Mouse (Mus musculus) limb, embryonic 11.5 days (tissue): ENCODE results near the gene Pbld1. TPM values are rescaled to one million over a fixed set of nuclear protein-coding genes. Genes with fewer than 3 reads are reported as not detected.

ENCODE experiments used
- ATAC-seq: fragments of 200-750 bp; cut with Nextera tagmentation; 2 replicates; pipeline ENCODE4 v1.8.0; 2017; ENCODE audit warnings: low read depth; ENCODE audit not compliant: insufficient number of reproducible peaks, low FRiP score, low TSS enrichment
- DNase-seq: peaks from one replicate; pipeline ENCODE4 v3.0.0-alpha.2; 2015; ENCODE audit warnings: low spot score
- H3K27ac ChIP-seq: fragments of 300-500 bp; sonication (generic); replicated peaks from 2 replicates; pipeline ENCODE4 v1.5.1; 2014; ENCODE audit warnings: low read depth, mild to moderate bottlenecking, low read length
- H3K27me3 ChIP-seq: fragments of 300-500 bp; sonication (generic); 2 replicates; pipeline ENCODE4 v1.6.1; 2014; ENCODE audit warnings: mild to moderate bottlenecking, low read length, mixed read lengths; ENCODE audit not compliant: control insufficient read depth, insufficient read depth
- H3K36me3 ChIP-seq: fragments of 300-500 bp; sonication (generic); 2 replicates; pipeline ENCODE4 v1.6.1; 2014; ENCODE audit warnings: mild to moderate bottlenecking, low read length, moderate library complexity, mixed read lengths; ENCODE audit not compliant: control insufficient read depth, insufficient read depth
- H3K4me1 ChIP-seq: fragments of 300-500 bp; sonication (generic); 2 replicates; pipeline ENCODE4 v1.6.1; 2014; ENCODE audit warnings: low read length, mixed read lengths; ENCODE audit not compliant: control insufficient read depth, insufficient read depth
- H3K4me2 ChIP-seq: fragments of 300-500 bp; sonication (generic); 2 replicates; pipeline ENCODE4 v1.6.1; 2014; ENCODE audit warnings: low read depth, mild to moderate bottlenecking, moderate library complexity; ENCODE audit not compliant: severe bottlenecking
- H3K4me3 ChIP-seq: fragments of 300-500 bp; sonication (generic); 2 replicates; pipeline ENCODE4 v1.5.1; 2014; ENCODE audit warnings: low read depth, low read length
- H3K9ac ChIP-seq: fragments of 300-500 bp; sonication (generic); 2 replicates; pipeline ENCODE4 v1.6.1; 2014; ENCODE audit warnings: mild to moderate bottlenecking, low read length
- H3K9me3 ChIP-seq: fragments of 300-500 bp; sonication (generic); 2 replicates; pipeline ENCODE4 v1.6.1; 2016; ENCODE audit warnings: low read length; ENCODE audit not compliant: control insufficient read depth
- WGBS: fragments of 180-500 bp; shearing (Covaris S2); extraction: QIAGEN DNeasy Blood & Tissue Kit; methylation state at CpG from one replicate; pipeline ENCODE4 v1.1.7; 2014; 5-methylcytosine and 5-hydroxymethylcytosine counted together
- polyA plus RNA-seq: library from polyadenylated mRNA; unstranded; fragments of >200 nt; fragmentation: Nextera tagmentation; extraction: Ambion mirVana; gene quantifications from 2 replicates; pipeline ENCODE4 v1.2.1, GENCODE M21; 2014

Pbld1 gene
- polyA plus RNA-seq = 1.7 and 2.1 TPM in 2 replicates

DNA sequence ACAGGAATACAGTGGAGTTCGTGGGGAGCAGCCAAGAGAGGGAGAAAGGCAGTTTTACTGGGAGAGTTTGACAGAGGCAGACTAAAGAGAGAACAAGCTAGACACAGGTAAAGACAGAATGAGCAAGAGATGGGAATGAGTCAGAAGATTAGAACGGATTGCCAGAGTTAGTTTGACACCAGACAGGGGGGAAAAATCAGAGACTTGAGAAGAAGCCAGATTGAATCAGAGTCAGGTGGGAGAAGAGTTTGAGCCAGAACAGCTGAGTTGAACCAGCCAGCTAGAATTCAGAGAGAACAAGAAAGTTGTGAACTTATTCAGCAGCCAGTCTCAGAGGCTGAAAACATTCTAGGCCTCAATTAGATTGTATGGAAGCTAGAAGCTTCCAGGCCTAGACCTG, at the start of gene Pbld1:
Gene Pbld1 (plus strand): TSS at position 301 of the 400 bp plus-strand sequence.
- WGBS = 86% methylated on average over 2 of the region's 2 CpGs
- H3K4me2 ChIP-seq = no peak within 1 kb of the TSS
- no peaks in the 10 kb centered on the region for H3K36me3 ChIP-seq
- no peak within 1 kb of the TSS for H3K4me3 ChIP-seq
- H3K9me3 ChIP-seq = no peaks in the 10 kb centered on the region
- no peak within 1 kb of the TSS for H3K9ac ChIP-seq
- no peaks in the 10 kb centered on the region for H3K27me3 ChIP-seq
- no peaks in the 10 kb centered on the region for H3K4me1 ChIP-seq
- no peak for ATAC-seq
- DNase-seq = no peak
- no peak within 1 kb of the TSS for H3K27ac ChIP-seq

DNA sequence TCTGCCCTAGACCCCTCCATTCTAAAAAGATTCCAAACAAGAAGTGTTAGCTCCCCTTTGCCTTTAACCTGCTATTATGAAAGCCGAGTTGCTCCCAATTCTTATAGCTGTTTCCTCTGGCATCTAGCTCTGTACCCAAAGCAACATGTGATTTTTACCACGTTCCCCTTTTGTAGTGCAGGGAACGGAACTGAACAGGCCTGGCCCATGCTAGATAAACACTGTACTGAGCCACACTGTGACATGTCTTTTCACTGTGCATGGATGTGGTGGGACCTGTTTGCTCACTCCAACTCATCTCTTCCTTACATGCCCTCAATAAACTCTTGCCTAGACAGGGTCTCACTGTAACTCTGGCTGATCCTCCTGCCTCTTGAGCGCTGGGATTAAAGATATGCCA, 49.7 kb upstream of the Pbld1 start:
- Histone ChIP-seq H3K4me1 (no peaks in the 10 kb centered on the region), H3K36me3 (peaks cover 17% of the 10 kb centered on the region; the same call in 1 of the 2 replicates), H3K4me3 (no peak overlapping the region), H3K9ac (no peak overlapping the region), H3K9me3 (no peaks in the 10 kb centered on the region), H3K27ac (no peak overlapping the region), H3K4me2 (no peak overlapping the region), H3K27me3 (no peaks in the 10 kb centered on the region)
- ATAC-seq = no peak
- no peak for DNase-seq
- WGBS = 92% methylated on average over 4 of the region's 4 CpGs

DNA sequence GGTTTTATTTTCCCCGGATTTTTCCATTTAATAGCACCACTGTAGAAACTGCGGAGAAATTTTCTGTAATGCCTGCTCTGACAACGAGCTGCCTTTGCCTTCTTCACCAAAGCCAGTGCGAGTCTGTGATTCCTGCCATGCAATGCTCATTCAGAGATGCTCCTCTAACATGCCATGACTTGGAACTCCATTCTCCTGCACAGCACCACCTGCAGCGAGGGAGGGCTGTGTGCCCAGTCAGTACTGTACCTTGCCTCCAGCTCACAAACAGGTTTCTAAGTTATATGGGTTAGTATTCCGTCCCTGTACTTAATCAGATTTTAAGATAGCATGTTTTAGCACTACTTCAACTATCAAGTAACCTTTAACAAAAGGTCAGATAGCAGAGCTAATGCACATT, 48.4 kb upstream of the Pbld1 start:
- DNase-seq (no peak), ATAC-seq (no peak)
- H3K9me3 ChIP-seq = no peaks in the 10 kb centered on the region
- WGBS = 91% methylated on average over 6 of the region's 6 CpGs
- no peaks in the 10 kb centered on the region for H3K4me1 ChIP-seq
- H3K4me3 ChIP-seq = no peak overlapping the region
- H3K27me3 ChIP-seq = no peaks in the 10 kb centered on the region
- no peak overlapping the region for H3K27ac ChIP-seq
- peaks cover 21% of the 10 kb centered on the region for H3K36me3 ChIP-seq
- no peak overlapping the region for H3K4me2 ChIP-seq
- H3K9ac ChIP-seq = no peak overlapping the region

DNA sequence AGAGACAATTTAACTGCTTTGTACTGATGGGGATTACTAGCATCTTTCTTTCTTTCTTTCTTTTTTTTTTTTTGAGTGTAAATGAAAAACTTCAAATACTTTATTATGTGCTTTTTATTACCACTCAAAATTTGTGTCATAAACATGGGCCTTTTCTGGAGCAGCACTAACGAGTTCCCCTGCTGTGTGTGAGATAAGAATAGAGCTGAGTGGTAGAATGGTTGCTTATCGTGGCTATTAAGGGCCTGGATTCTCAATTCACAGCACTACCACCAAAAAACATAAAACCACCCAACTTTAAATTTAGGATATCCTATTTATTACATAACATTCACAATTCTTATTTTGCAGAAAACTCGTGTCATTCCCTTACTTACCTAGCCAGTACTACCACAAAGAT, 46.5 kb upstream of the Pbld1 start:
- Histone ChIP-seq H3K4me1 (no peaks in the 10 kb centered on the region), H3K9me3 (no peaks in the 10 kb centered on the region), H3K27ac (no peak overlapping the region), H3K36me3 (peaks cover 16% of the 10 kb centered on the region), H3K27me3 (no peaks in the 10 kb centered on the region), H3K9ac (no peak overlapping the region), H3K4me2 (no peak overlapping the region), H3K4me3 (no peak overlapping the region)
- no peak for DNase-seq
- 74% methylated on average over 3 of the region's 3 CpGs for WGBS
- ATAC-seq = no peak

DNA sequence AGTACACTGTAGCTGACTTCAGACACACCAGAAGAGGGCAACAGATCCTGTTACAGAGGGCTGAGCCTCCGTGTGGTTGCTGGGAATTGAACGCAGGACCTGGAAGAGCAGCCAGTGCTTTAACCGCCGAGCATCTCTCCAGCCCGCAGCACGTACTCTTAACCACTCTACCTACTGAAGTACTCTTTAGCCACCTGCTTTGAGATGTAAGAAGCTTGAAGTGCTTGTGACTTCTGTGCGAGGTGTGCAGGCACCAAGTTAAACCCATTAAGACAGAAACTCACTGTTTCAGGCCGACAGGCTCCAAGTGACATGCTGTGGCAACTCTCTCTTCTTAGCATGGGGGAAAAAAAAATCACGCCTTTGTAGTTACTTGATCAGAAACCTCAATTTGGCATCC, 45.8 kb upstream of the Pbld1 start:
- Histone ChIP-seq H3K9ac (no peak overlapping the region), H3K36me3 (peaks cover 13% of the 10 kb centered on the region), H3K4me1 (no peaks in the 10 kb centered on the region), H3K4me2 (no peak overlapping the region), H3K27ac (no peak overlapping the region), H3K27me3 (no peaks in the 10 kb centered on the region), H3K9me3 (no peaks in the 10 kb centered on the region), H3K4me3 (no peak overlapping the region)
- DNase-seq (no peak), ATAC-seq (no peak)
- 85% methylated on average over 9 of the region's 9 CpGs for WGBS

DNA sequence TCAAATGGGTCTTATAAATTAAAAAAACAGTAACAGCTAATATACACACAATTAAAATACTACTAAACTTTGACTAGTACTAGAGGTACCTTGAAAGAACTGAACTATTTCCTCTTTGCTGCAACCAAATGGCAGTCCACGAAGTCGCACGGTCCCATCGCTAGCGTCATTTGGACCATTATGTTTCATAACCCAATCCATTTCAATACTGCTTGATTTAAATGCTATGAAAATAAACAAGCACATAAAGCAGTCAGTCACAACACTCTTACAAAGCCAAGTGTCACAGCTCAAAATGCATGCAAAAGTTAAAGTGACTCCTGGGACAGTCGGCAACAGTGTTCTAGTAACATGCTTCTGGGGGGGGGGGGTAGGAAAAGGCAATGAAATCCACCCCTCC, 40.7 kb upstream of the Pbld1 start:
- Histone ChIP-seq H3K9ac (no peak overlapping the region), H3K4me1 (peaks cover 6% of the 10 kb centered on the region; the same call in 1 of the 2 replicates), H3K9me3 (no peaks in the 10 kb centered on the region), H3K27me3 (no peaks in the 10 kb centered on the region), H3K36me3 (peaks cover 6% of the 10 kb centered on the region), H3K27ac (no peak overlapping the region), H3K4me3 (no peak overlapping the region), H3K4me2 (no peak overlapping the region)
- no peak for ATAC-seq
- WGBS = 92% methylated on average over 6 of the region's 6 CpGs
- DNase-seq = no peak

DNA sequence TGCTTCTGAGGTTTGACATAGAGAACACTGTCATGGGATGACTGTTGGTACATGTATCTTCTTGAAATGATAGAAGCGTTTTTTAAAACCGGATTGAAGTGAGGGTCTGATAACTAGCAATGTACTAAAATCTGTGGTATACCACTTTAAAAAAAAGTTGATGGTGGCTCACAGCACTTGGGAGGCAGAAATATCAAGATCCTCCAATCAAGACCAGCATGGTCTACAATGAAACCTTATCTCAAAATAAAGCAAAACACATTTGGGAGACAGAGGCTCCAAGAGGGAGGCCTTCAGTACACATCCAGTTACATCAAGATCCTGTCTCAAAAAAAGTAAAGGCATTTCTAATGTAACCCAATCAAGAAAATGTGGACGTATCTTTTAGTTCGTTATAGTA, 38.3 kb upstream of the Pbld1 start:
- DNase-seq (no peak), ATAC-seq (no peak)
- peaks cover 12% of the 10 kb centered on the region for H3K4me1 ChIP-seq
- no peak overlapping the region for H3K27ac ChIP-seq
- H3K9ac ChIP-seq = no peak overlapping the region
- WGBS = 62% methylated on average over 4 of the region's 4 CpGs
- H3K36me3 ChIP-seq = no peaks in the 10 kb centered on the region; the same call in 1 of the 2 replicates
- H3K4me3 ChIP-seq = peak overlapping the region; percentile 95
- no peaks in the 10 kb centered on the region for H3K9me3 ChIP-seq
- H3K4me2 ChIP-seq = peak overlapping the region; percentile 51
- H3K27me3 ChIP-seq = no peaks in the 10 kb centered on the region

DNA sequence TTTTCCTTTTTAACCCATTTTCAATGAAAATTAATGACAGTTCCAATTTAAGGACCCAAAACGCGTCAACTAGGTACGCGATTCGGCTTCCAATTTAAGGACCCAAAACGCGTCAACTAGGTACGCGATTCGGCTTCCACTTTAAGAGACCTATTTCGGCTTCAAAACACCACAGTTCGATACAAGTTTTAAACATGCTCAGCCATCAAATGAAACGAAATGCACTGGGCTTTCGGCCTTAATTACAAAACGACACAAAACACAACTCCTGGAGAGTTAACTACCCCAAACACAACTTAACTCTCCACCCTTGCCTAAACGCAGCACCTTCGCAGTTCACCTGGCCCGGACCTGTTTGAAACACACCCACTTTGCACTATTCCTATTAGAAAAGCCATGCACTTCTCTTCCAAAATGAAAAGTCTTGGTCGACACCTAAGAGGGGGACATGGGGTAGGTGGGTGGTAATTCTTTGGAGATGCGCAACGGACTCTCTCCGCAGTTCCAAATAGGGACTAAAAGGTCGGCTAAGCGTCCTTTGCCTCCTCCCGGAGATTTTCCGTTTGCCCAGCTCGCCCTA, 37.3 kb upstream of the Pbld1 start:
- WGBS = under 1% methylated on average over 27 of the region's 27 CpGs
- H3K27ac ChIP-seq = peak overlapping the region; percentile 99
- peak overlapping the region; percentile 99 for H3K9ac ChIP-seq
- DNase-seq (no peak), ATAC-seq (no peak)
- no peaks in the 10 kb centered on the region for H3K27me3 ChIP-seq
- H3K9me3 ChIP-seq = no peaks in the 10 kb centered on the region
- peaks cover 12% of the 10 kb centered on the region for H3K4me1 ChIP-seq
- no peaks in the 10 kb centered on the region for H3K36me3 ChIP-seq
- peak overlapping the region; percentile 95 for H3K4me3 ChIP-seq
- peak overlapping the region; percentile 51 for H3K4me2 ChIP-seq
